Mouse (Mus musculus): Measurements from ENCODE around the gene Ifna6. TPM values are rescaled to one million over a fixed set of nuclear protein-coding genes. Genes with fewer than 3 reads are reported as not detected.
"Not testable (repeated sequence)": the region's sequence is repeated elsewhere in the genome, so short reads cannot be mapped to it uniquely, and the experiment has no call there.

Ifna6 gene
- total and polyA plus RNA-seq, 2 experiments from 2014 or later = not detected

DNA sequence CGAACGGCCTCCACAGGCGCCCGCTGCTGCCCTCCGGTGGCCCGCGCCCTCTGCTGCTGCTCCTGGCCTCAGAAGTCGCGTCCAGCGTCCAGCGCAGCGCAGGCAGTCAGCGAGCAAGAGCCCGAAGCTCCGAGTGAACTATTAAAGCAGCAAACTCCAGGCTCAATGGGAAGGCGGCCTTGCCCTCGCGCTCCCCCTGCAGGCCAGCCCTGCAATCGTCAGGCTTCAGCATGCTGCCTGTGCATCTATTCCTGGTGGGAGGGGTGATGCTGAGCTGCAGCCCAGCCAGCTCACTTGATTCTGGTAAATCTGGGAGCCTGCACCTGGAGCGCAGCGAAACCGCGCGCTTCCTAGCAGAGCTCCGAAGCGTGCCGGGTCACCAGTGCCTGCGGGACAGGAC lies 38.8 kb upstream of the Ifna6 start, which contains the start of gene Gm13277:
Gene Gm13277 (plus strand): TSS at position 231 of the 400 bp plus-strand sequence.
- WGBS = 0% methylated on average over 2 of the region's 28 CpGs
- TF ChIP-seq CTCF (IDR thresholded peaks at IDR 0.05; ENCODE audit: low read depth) = peak; percentile 57
- H3K9me3 ChIP-seq (replicated peaks; ENCODE audit: control insufficient read depth, low read length); H3K4me2 ChIP-seq (ENCODE audit: low read depth, low read length); H3K4me1 ChIP-seq (ENCODE audit: control insufficient read depth, insufficient read depth); H3K27ac ChIP-seq (ENCODE audit: low read depth); H3K4me3 ChIP-seq (ENCODE audit: low read depth, low read length); H3K27me3 ChIP-seq (ENCODE audit: control insufficient read depth, insufficient read depth, low read length); H3K36me3 ChIP-seq (replicated peaks; ENCODE audit: control insufficient read depth, insufficient read depth, low read length); ATAC-seq (ENCODE audit: insufficient read depth, low read depth); H3K9ac ChIP-seq (replicated peaks; ENCODE audit: low read depth, low read length); DNase-seq (ENCODE audit: low spot score): not testable (repeated sequence)

DNA sequence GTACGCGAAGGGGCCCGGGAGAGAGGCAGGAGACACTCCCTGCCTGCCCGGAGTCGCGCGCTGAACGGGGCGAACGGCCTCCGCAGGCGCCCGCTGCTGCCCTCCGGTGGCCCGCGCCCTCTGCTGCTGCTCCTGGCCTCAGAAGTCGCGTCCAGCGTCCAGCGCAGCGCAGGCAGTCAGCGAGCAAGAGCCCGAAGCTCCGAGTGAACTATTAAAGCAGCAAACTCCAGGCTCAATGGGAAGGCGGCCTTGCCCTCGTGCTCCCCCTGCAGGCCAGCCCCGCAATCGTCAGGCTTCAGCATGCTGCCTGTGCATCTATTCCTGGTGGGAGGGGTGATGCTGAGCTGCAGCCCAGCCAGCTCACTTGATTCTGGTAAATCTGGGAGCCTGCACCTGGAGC lies 36.0 kb upstream of the Ifna6 start, which contains the start of gene Gm13278:
Gene Gm13278 (plus strand): TSS at position 301 of the 400 bp plus-strand sequence.
- H3K4me1 ChIP-seq (ENCODE audit: control insufficient read depth, insufficient read depth); H3K36me3 ChIP-seq (replicated peaks; ENCODE audit: control insufficient read depth, insufficient read depth, low read length); H3K9me3 ChIP-seq (replicated peaks; ENCODE audit: control insufficient read depth, low read length); H3K4me3 ChIP-seq (ENCODE audit: low read depth, low read length); H3K9ac ChIP-seq (replicated peaks; ENCODE audit: low read depth, low read length); DNase-seq (ENCODE audit: low spot score); H3K4me2 ChIP-seq (ENCODE audit: low read depth, low read length); H3K27me3 ChIP-seq (ENCODE audit: control insufficient read depth, insufficient read depth, low read length); ATAC-seq (ENCODE audit: insufficient read depth, low read depth); H3K27ac ChIP-seq (ENCODE audit: low read depth): not testable (repeated sequence)
- WGBS = no CpG with 5 or more reads among the region's 28 CpGs

- H3K4me1 ChIP-seq (ENCODE audit: control insufficient read depth, insufficient read depth); H3K9me3 ChIP-seq (replicated peaks; ENCODE audit: control insufficient read depth, low read length); ATAC-seq (ENCODE audit: insufficient read depth, low read depth); H3K4me3 ChIP-seq (ENCODE audit: low read depth, low read length); H3K27me3 ChIP-seq (ENCODE audit: control insufficient read depth, insufficient read depth, low read length); H3K36me3 ChIP-seq (replicated peaks; ENCODE audit: control insufficient read depth, insufficient read depth, low read length); DNase-seq (ENCODE audit: low spot score); H3K27ac ChIP-seq (ENCODE audit: low read depth); H3K9ac ChIP-seq (replicated peaks; ENCODE audit: low read depth, low read length); H3K4me2 ChIP-seq (ENCODE audit: low read depth, low read length): not testable (repeated sequence)
- 0% methylated on average over 7 of the region's 52 CpGs for WGBS
- peak; percentile 34; the same call in 1 of the 2 replicates for TF ChIP-seq CTCF (IDR thresholded peaks at IDR 0.05; ENCODE audit: low read depth)
Measured at GRCm38 (mm10) chr4:88793936-88794675, 33.1 kb upstream of the Ifna6 start, which contains the start of gene Gm13275. TSS of gene Gm13275 (plus strand) at chr4:88794487.

- not testable (repeated sequence) for H3K27me3 ChIP-seq (ENCODE audit: control insufficient read depth, insufficient read depth, low read length); DNase-seq (ENCODE audit: low spot score); H3K9ac ChIP-seq (replicated peaks; ENCODE audit: low read depth, low read length); H3K4me1 ChIP-seq (ENCODE audit: control insufficient read depth, insufficient read depth); H3K36me3 ChIP-seq (replicated peaks; ENCODE audit: control insufficient read depth, insufficient read depth, low read length); H3K9me3 ChIP-seq (replicated peaks; ENCODE audit: control insufficient read depth, low read length); ATAC-seq (ENCODE audit: insufficient read depth, low read depth); H3K27ac ChIP-seq (ENCODE audit: low read depth); H3K4me3 ChIP-seq (ENCODE audit: low read depth, low read length); H3K4me2 ChIP-seq (ENCODE audit: low read depth, low read length)
- WGBS = no CpG with 5 or more reads among the region's 28 CpGs
Measured at GRCm38 (mm10) chr4:88797097-88797496, 30.1 kb upstream of the Ifna6 start, which contains the start of gene Gm13279. TSS of gene Gm13279 (plus strand) at chr4:88797397.

GRCm38 (mm10) chr4:88799365-88799764 lies 27.9 kb upstream of the Ifna6 start, which contains the start of gene Gm13285:
TSS of gene Gm13285 (plus strand) at chr4:88799665.
- not testable (repeated sequence) for H3K9me3 ChIP-seq (replicated peaks; ENCODE audit: control insufficient read depth, low read length); ATAC-seq (ENCODE audit: insufficient read depth, low read depth); H3K4me3 ChIP-seq (ENCODE audit: low read depth, low read length); H3K4me2 ChIP-seq (ENCODE audit: low read depth, low read length); H3K9ac ChIP-seq (replicated peaks; ENCODE audit: low read depth, low read length); H3K27ac ChIP-seq (ENCODE audit: low read depth); H3K4me1 ChIP-seq (ENCODE audit: control insufficient read depth, insufficient read depth); H3K27me3 ChIP-seq (ENCODE audit: control insufficient read depth, insufficient read depth, low read length); H3K36me3 ChIP-seq (replicated peaks; ENCODE audit: control insufficient read depth, insufficient read depth, low read length); DNase-seq (ENCODE audit: low spot score)
- WGBS = 6% methylated on average over 2 of the region's 7 CpGs

- H3K36me3 ChIP-seq (replicated peaks; ENCODE audit: control insufficient read depth, insufficient read depth, low read length); DNase-seq (ENCODE audit: low spot score); H3K4me2 ChIP-seq (ENCODE audit: low read depth, low read length); ATAC-seq (ENCODE audit: insufficient read depth, low read depth); H3K9me3 ChIP-seq (replicated peaks; ENCODE audit: control insufficient read depth, low read length); H3K4me3 ChIP-seq (ENCODE audit: low read depth, low read length); H3K27me3 ChIP-seq (ENCODE audit: control insufficient read depth, insufficient read depth, low read length); H3K9ac ChIP-seq (replicated peaks; ENCODE audit: low read depth, low read length); H3K27ac ChIP-seq (ENCODE audit: low read depth); H3K4me1 ChIP-seq (ENCODE audit: control insufficient read depth, insufficient read depth): not testable (repeated sequence)
- no CpG with 5 or more reads among the region's 29 CpGs for WGBS
Measured at GRCm38 (mm10) chr4:88802954-88803353, 24.3 kb upstream of the Ifna6 start, which contains the start of gene Gm13287. TSS of gene Gm13287 (plus strand) at chr4:88803254.

GRCm38 (mm10) chr4:88805231-88805630 lies 22.0 kb upstream of the Ifna6 start, which contains the start of gene Gm13288:
TSS of gene Gm13288 (plus strand) at chr4:88805531.
- H3K4me2 ChIP-seq (ENCODE audit: low read depth, low read length); H3K9me3 ChIP-seq (replicated peaks; ENCODE audit: control insufficient read depth, low read length); H3K4me1 ChIP-seq (ENCODE audit: control insufficient read depth, insufficient read depth); H3K27me3 ChIP-seq (ENCODE audit: control insufficient read depth, insufficient read depth, low read length); DNase-seq (ENCODE audit: low spot score); ATAC-seq (ENCODE audit: insufficient read depth, low read depth); H3K9ac ChIP-seq (replicated peaks; ENCODE audit: low read depth, low read length); H3K27ac ChIP-seq (ENCODE audit: low read depth); H3K36me3 ChIP-seq (replicated peaks; ENCODE audit: control insufficient read depth, insufficient read depth, low read length): not testable (repeated sequence)
- H3K4me3 ChIP-seq (ENCODE audit: low read depth, low read length) = 0 out of 2 replicates have a peak within 1 kb of the TSS, but pooled peaks have one; percentile 24
- no CpG with 5 or more reads among the region's 8 CpGs for WGBS

All from heart, postnatal 0 days (tissue).